Mouse (Mus musculus) heart, adult 9 months (tissue): ENCODE measurements at regions not wholly inside any gene's neighbourhood (a gene's known extent, or its start where the extent isn't known, plus 50 kb on each side); places are given as distances from the start of the nearest gene placed in this dataset.

Experiments
- DNase-seq, 2 experiments: peaks; one replicate each; pipeline ENCODE4 v3.0.0; 2022; ENCODE audit warnings: low spot score in 2 of 2

DNA sequence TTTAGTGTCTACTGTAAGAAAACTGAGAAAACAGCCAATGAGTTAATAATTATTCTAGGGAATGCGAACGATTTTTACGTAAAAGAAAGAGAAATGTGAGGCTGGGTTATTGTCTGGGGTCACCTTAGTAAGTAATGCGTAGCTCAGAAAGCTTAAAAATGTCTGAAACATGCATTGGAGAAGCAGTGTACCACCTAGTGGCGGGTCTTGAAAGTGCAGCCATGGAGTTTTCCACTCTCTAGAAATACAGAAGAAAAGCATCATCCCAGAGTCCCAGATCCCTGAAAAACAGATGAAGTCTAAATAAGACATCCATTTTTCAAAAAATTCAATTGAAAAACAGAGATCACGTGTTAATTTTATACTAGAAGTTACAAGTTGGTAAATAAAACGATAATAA, 67.0 kb upstream of the Pkn2 start:
- DNase-seq, result peak in 1 of 2 experiments; percentile 40

DNA sequence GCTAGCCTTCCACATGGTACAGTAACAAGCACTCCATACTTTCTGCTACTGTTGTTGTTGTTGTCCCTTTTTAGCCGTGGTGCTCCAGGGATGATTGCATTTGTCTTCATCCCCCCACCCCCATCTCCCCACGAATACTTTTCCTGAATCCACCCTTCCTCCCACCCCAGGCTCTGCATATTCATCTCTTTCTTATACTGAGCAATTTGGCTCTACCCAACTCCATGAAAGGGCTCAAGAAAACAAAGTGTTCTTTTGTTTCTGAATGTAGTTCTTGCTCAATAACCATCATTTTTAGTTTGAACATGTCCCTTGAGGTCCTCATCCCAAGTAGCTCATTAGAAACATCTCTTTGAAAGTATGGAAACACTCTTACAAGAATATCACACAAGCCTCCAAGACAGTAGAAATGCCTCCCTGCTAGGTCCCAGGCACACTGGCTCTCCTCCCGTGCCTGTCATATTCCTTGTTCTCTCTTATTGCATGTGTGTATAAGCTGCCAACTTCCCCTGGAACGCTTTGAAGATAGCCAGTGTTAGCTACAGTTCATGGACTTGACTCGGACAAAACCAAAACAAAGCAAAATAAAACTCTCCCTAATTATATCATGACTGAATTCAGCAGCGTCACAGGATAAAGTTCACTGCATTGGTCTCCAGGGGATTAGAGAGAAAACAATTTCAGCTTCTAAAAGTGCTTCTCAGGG, 59.7 kb upstream of the Pkn2 start:
- peak; percentile 64 for DNase-seq

DNA sequence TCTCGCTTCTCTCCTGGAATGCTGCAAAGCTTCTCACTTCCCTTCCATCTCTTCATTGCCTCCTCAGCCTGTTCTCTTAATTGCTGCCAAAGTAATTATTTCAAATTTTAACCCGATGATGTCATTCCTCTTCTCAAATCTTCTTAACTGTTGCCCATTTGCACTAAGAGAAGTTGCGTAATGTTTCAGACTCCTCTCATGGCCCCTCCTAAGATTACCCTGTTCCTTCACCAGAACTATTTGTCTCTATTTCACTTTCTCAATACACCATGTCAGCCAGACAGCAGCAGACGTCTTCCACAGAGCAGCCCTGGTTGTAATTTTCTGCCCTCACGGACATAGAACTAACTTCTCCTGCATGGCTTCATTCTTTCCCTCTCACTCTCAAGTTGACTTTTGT, 59.1 kb upstream of the Pkn2 start:
- peak; percentile 30 to 61 for DNase-seq

DNA sequence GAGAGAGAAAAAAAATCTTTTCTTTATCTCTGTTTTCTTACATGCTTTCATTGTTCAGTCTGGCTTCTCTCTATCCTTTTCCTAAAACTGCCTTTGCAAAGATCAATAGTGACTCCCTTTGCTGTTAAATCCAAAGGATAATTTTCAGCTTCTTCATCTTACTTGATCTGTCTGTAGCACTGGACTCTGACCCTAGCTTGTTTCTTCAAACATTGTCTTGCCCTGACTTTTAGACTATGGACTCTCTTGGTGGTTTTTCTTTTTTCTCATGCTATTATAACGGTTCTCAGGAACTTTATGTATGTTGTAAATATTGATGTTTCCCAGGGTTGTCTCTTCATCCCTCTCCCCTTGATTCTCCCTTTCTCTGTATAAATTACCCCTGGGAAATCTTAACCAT, 58.0 kb upstream of the Pkn2 start:
- DNase-seq, result no peak

DNA sequence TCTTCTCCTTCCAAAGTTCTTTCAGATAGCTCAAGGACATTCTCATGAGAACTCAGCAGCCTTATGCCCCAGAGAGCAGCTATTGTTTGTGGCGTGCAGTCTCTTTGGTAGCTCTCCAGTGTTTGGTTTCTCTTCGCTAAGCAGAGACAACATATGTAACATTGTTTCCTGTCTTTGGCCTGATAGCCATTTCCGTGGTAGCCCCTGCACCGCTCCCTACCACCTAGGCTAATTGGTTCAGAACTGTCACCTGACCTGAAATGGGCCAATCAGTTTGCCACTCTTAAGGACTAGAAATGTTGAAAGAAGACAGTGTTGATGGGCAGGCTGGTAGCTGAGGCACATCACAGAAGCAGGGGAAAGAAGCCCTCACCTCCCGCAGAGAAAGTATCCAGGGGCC, 54.1 kb upstream of the Pkn2 start:
- DNase-seq, result peak; percentile 4 to 38

DNA sequence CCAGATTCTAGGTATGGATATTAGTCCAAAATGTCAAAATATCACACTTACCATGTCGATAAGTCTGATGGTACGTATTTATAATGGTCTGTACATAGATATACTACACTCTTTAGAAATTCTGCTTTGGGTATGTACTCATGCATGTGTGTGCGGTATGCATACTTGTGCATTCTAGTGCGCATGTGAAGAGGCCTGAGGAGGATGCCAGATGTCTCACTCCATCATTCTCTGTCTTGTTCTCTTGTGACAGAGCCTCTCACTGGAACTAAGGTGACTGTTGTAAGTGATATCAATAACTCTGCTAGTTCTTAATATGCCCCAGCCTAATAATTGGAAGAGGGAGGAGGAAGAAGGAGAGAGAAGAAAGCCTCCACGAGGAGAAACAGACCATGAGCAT, 52.5 kb upstream of the Pkn2 start:
- DNase-seq, result no peak

DNA sequence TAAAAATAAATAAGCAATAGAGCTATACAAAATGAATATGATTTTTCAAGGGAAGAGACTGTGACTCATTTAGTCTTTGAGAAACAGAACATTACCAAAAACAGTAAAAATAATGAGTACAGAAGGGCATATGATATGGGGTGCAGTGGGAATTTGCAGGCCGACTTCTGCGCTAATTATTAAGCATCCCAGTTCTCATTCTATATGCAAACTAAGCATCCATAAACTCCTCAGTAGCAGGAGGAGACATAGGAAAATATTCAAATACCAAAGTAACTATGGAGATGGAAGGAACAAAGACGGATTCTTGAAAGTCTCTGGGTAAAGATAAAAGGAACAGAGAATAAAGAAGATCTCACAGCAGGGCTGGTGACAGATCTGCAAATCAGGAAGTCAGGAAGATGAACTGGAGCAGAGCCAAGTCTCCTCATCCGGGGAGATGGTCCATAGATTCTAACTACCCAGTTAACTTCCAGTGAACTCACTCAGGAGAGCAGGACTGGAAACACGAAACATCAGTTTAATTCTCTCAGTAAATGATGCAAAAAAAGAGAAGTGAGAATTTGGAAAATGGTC, 52.0 kb upstream of the Pkn2 start:
- DNase-seq, result no peak
